Mouse (Mus musculus): Measurements from ENCODE around the gene Lgals2. TPM values are rescaled to one million over a fixed set of nuclear protein-coding genes. Genes with fewer than 3 reads are reported as not detected.
"Not testable (repeated sequence)": the region's sequence is repeated elsewhere in the genome, so short reads cannot be mapped to it uniquely, and the experiment has no call there.

Lgals2 gene
- polyA plus RNA-seq, 1 experiment from 2014 or later: not detected

- ATAC-seq (ENCODE audit: insufficient number of reproducible peaks, insufficient read depth, low FRiP score, low read depth): no peak
- 85% methylated on average over 12 of the region's 12 CpGs for WGBS
- H3K27ac ChIP-seq (replicated peaks in 1 of 2; ENCODE audit: control insufficient read depth in 1 of 2, insufficient read depth in 1 of 2, low read depth in 2 of 2, low read length in 2 of 2): no peak overlapping the region
- peaks cover 29 to 39% of the 10 kb centered on the region in 2 experiments for H3K4me1 ChIP-seq (ENCODE audit: control insufficient read depth in 2 of 2, insufficient read depth in 2 of 2, low read length in 2 of 2)
- no peak overlapping the region for H3K9ac ChIP-seq (ENCODE audit: low read length)
- no peak overlapping the region for H3K4me2 ChIP-seq (ENCODE audit: low read length)
- H3K36me3 ChIP-seq (ENCODE audit: control insufficient read depth, insufficient read depth, low read length): peaks cover 39% of the 10 kb centered on the region
- H3K4me3 ChIP-seq (ENCODE audit: control insufficient read depth in 1 of 2, insufficient read depth in 1 of 2, low read depth in 1 of 2, low read length in 2 of 2): no peak overlapping the region
- H3K27me3 ChIP-seq (ENCODE audit: control insufficient read depth, insufficient read depth, low read length): no peaks in the 10 kb centered on the region
- no peaks in the 10 kb centered on the region for H3K9me3 ChIP-seq (ENCODE audit: control insufficient read depth, low read length)
Observed at GRCm38 (mm10) chr15:78849485-78849884, 5.8 kb downstream of the Lgals2 start.

- Histone ChIP-seq H3K27me3 (ENCODE audit: control insufficient read depth, insufficient read depth, low read length) (no peaks in the 10 kb centered on the region), H3K36me3 (ENCODE audit: control insufficient read depth, insufficient read depth, low read length) (peaks cover 39% of the 10 kb centered on the region), H3K9ac (ENCODE audit: low read length) (no peak overlapping the region), H3K4me1 (ENCODE audit: control insufficient read depth in 2 of 2, insufficient read depth in 2 of 2, low read length in 2 of 2) (peaks cover 30 to 46% of the 10 kb centered on the region in 2 experiments), H3K27ac (replicated peaks in 1 of 2; ENCODE audit: control insufficient read depth in 1 of 2, insufficient read depth in 1 of 2, low read depth in 2 of 2, low read length in 2 of 2) (no peak overlapping the region), H3K4me2 (ENCODE audit: low read length) (no peak overlapping the region), H3K4me3 (ENCODE audit: control insufficient read depth in 1 of 2, insufficient read depth in 1 of 2, low read depth in 1 of 2, low read length in 2 of 2) (no peak overlapping the region), H3K9me3 (ENCODE audit: control insufficient read depth, low read length) (no peaks in the 10 kb centered on the region)
- ATAC-seq (ENCODE audit: insufficient number of reproducible peaks, insufficient read depth, low FRiP score, low read depth): no peak
- WGBS: 34% methylated on average over 5 of the region's 5 CpGs
Observed at GRCm38 (mm10) chr15:78848467-78848866, 6.9 kb downstream of the Lgals2 start.

GRCm38 (mm10) chr15:78846805-78847204, 8.5 kb downstream of the Lgals2 start:
- H3K27ac ChIP-seq (replicated peaks in 1 of 2; ENCODE audit: control insufficient read depth in 1 of 2, insufficient read depth in 1 of 2, low read depth in 2 of 2, low read length in 2 of 2); H3K27me3 ChIP-seq (ENCODE audit: control insufficient read depth, insufficient read depth, low read length); H3K9ac ChIP-seq (ENCODE audit: low read length); ATAC-seq (ENCODE audit: insufficient number of reproducible peaks, insufficient read depth, low FRiP score, low read depth); H3K4me3 ChIP-seq (ENCODE audit: control insufficient read depth in 1 of 2, insufficient read depth in 1 of 2, low read depth in 1 of 2, low read length in 2 of 2); H3K4me2 ChIP-seq (ENCODE audit: low read length); H3K9me3 ChIP-seq (ENCODE audit: control insufficient read depth, low read length): not testable (repeated sequence)
- peaks cover 39% of the 10 kb centered on the region for H3K36me3 ChIP-seq (ENCODE audit: control insufficient read depth, insufficient read depth, low read length)
- H3K4me1 ChIP-seq (ENCODE audit: control insufficient read depth in 2 of 2, insufficient read depth in 2 of 2, low read length in 2 of 2): peaks cover 30 to 51% of the 10 kb centered on the region in 2 experiments
- WGBS: 79% methylated on average over 6 of the region's 7 CpGs

GRCm38 (mm10) chr15:78846352-78846751, 9.0 kb downstream of the Lgals2 start:
- ATAC-seq (ENCODE audit: insufficient number of reproducible peaks, insufficient read depth, low FRiP score, low read depth): no peak
- Histone ChIP-seq H3K27me3 (ENCODE audit: control insufficient read depth, insufficient read depth, low read length) (no peaks in the 10 kb centered on the region), H3K27ac (replicated peaks in 1 of 2; ENCODE audit: control insufficient read depth in 1 of 2, insufficient read depth in 1 of 2, low read depth in 2 of 2, low read length in 2 of 2) (no peak overlapping the region), H3K4me2 (ENCODE audit: low read length) (peak overlapping the region; percentile 89; the same call in 1 of the 2 replicates), H3K36me3 (ENCODE audit: control insufficient read depth, insufficient read depth, low read length) (peaks cover 39% of the 10 kb centered on the region), H3K9ac (ENCODE audit: low read length) (peak overlapping the region; percentile 93; the same call in 1 of the 2 replicates), H3K9me3 (ENCODE audit: control insufficient read depth, low read length) (no peaks in the 10 kb centered on the region), H3K4me1 (ENCODE audit: control insufficient read depth in 2 of 2, insufficient read depth in 2 of 2, low read length in 2 of 2) (peaks cover 29 to 47% of the 10 kb centered on the region in 2 experiments), H3K4me3 (ENCODE audit: control insufficient read depth in 1 of 2, insufficient read depth in 1 of 2, low read depth in 1 of 2, low read length in 2 of 2) (no peak overlapping the region)
- 79% methylated on average over 8 of the region's 8 CpGs for WGBS

- peak overlapping the region; percentile 93 for H3K9ac ChIP-seq (ENCODE audit: low read length)
- ATAC-seq (ENCODE audit: insufficient number of reproducible peaks, insufficient read depth, low FRiP score, low read depth): no peak
- peak overlapping the region; percentile 89 for H3K4me2 ChIP-seq (ENCODE audit: low read length)
- H3K4me1 ChIP-seq (ENCODE audit: control insufficient read depth in 2 of 2, insufficient read depth in 2 of 2, low read length in 2 of 2): peaks cover 26 to 43% of the 10 kb centered on the region in 2 experiments
- H3K27me3 ChIP-seq (ENCODE audit: control insufficient read depth, insufficient read depth, low read length): no peaks in the 10 kb centered on the region
- peak overlapping the region; percentile 46 to 96; a peak in 3 of 4 replicates for H3K27ac ChIP-seq (replicated peaks in 1 of 2; ENCODE audit: control insufficient read depth in 1 of 2, insufficient read depth in 1 of 2, low read depth in 2 of 2, low read length in 2 of 2)
- H3K9me3 ChIP-seq (ENCODE audit: control insufficient read depth, low read length): no peaks in the 10 kb centered on the region
- 72% methylated on average over 8 of the region's 8 CpGs for WGBS
- H3K4me3 ChIP-seq (ENCODE audit: control insufficient read depth in 1 of 2, insufficient read depth in 1 of 2, low read depth in 1 of 2, low read length in 2 of 2): peak overlapping the region in 1 of 2 experiments; percentile 74; a peak in 1 of 4 replicates
- H3K36me3 ChIP-seq (ENCODE audit: control insufficient read depth, insufficient read depth, low read length): peaks cover 39% of the 10 kb centered on the region
Observed at GRCm38 (mm10) chr15:78845867-78846266, 9.5 kb downstream of the Lgals2 start.

GRCm38 (mm10) chr15:78845321-78845720, 10.0 kb downstream of the Lgals2 start:
- Histone ChIP-seq H3K9me3 (ENCODE audit: control insufficient read depth, low read length) (no peaks in the 10 kb centered on the region), H3K4me1 (ENCODE audit: control insufficient read depth in 2 of 2, insufficient read depth in 2 of 2, low read length in 2 of 2) (peaks cover 22 to 37% of the 10 kb centered on the region in 2 experiments), H3K27me3 (ENCODE audit: control insufficient read depth, insufficient read depth, low read length) (no peaks in the 10 kb centered on the region), H3K27ac (replicated peaks in 1 of 2; ENCODE audit: control insufficient read depth in 1 of 2, insufficient read depth in 1 of 2, low read depth in 2 of 2, low read length in 2 of 2) (peak overlapping the region; percentile 46 to 96), H3K4me3 (ENCODE audit: control insufficient read depth in 1 of 2, insufficient read depth in 1 of 2, low read depth in 1 of 2, low read length in 2 of 2) (peak overlapping the region; percentile 16 to 74; a peak in 3 of 4 replicates), H3K4me2 (ENCODE audit: low read length) (peak overlapping the region; percentile 89), H3K9ac (ENCODE audit: low read length) (peak overlapping the region; percentile 93), H3K36me3 (ENCODE audit: control insufficient read depth, insufficient read depth, low read length) (peaks cover 37% of the 10 kb centered on the region)
- WGBS: 18% methylated on average over 11 of the region's 11 CpGs
- no peak for ATAC-seq (ENCODE audit: insufficient number of reproducible peaks, insufficient read depth, low FRiP score, low read depth)

- H3K9me3 ChIP-seq (ENCODE audit: control insufficient read depth, low read length): no peaks in the 10 kb centered on the region
- peak overlapping the region; percentile 74 to 85 for H3K4me3 ChIP-seq (ENCODE audit: control insufficient read depth in 1 of 2, insufficient read depth in 1 of 2, low read depth in 1 of 2, low read length in 2 of 2)
- peak overlapping the region; percentile 89 for H3K4me2 ChIP-seq (ENCODE audit: low read length)
- peak overlapping the region; percentile 93 for H3K9ac ChIP-seq (ENCODE audit: low read length)
- peaks cover 32% of the 10 kb centered on the region for H3K36me3 ChIP-seq (ENCODE audit: control insufficient read depth, insufficient read depth, low read length)
- peak overlapping the region; percentile 96 for H3K27ac ChIP-seq (replicated peaks in 1 of 2; ENCODE audit: control insufficient read depth in 1 of 2, insufficient read depth in 1 of 2, low read depth in 2 of 2, low read length in 2 of 2)
- no peaks in the 10 kb centered on the region for H3K27me3 ChIP-seq (ENCODE audit: control insufficient read depth, insufficient read depth, low read length)
- no peak for ATAC-seq (ENCODE audit: insufficient number of reproducible peaks, insufficient read depth, low FRiP score, low read depth)
- 24% methylated on average over 9 of the region's 9 CpGs for WGBS
- peaks cover 25 to 36% of the 10 kb centered on the region in 2 experiments for H3K4me1 ChIP-seq (ENCODE audit: control insufficient read depth in 2 of 2, insufficient read depth in 2 of 2, low read length in 2 of 2)
Observed at GRCm38 (mm10) chr15:78844791-78845190, 10.5 kb downstream of the Lgals2 start.
